Mouse (Mus musculus) embryonic facial prominence, embryonic 14.5 days (tissue): ENCODE results near the gene Spef2. TPM values are rescaled to one million over a fixed set of nuclear protein-coding genes. Genes with fewer than 3 reads are reported as not detected.

Experiments
- ATAC-seq: fragments of 200-750 bp; cut with Nextera tagmentation; 2 replicates; pipeline ENCODE4 v1.8.0; 2017; ENCODE audit warnings: low read depth, moderate number of reproducible peaks, moderate TSS enrichment
- DNase-seq: peaks from one replicate; pipeline ENCODE4 v3.0.0-alpha.2; 2015; ENCODE audit warnings: low spot score
- H3K27ac ChIP-seq: fragments of 300-500 bp; sonication (generic); replicated peaks from 2 replicates; pipeline ENCODE4 v1.5.1; 2014; ENCODE audit warnings: low read depth, mild to moderate bottlenecking, low read length, moderate library complexity
- H3K27me3 ChIP-seq: fragments of 300-500 bp; sonication (generic); replicated peaks from 2 replicates; pipeline ENCODE4 v1.6.1; 2014; ENCODE audit warnings: low read length; ENCODE audit not compliant: control insufficient read depth, insufficient read depth
- H3K36me3 ChIP-seq: fragments of 300-500 bp; sonication (generic); 2 replicates; pipeline ENCODE4 v1.6.1; 2014; ENCODE audit warnings: low read length, mixed read lengths; ENCODE audit not compliant: control insufficient read depth, insufficient read depth
- H3K4me1 ChIP-seq: fragments of 300-500 bp; sonication (generic); 2 replicates; pipeline ENCODE4 v1.6.1; 2014; ENCODE audit warnings: antibody characterized with exemption, low read length; ENCODE audit not compliant: control insufficient read depth, insufficient read depth
- H3K4me2 ChIP-seq: fragments of 300-500 bp; sonication (generic); 2 replicates; pipeline ENCODE4 v1.6.1; 2014; ENCODE audit warnings: low read depth, mild to moderate bottlenecking, low read length, moderate library complexity, mixed read lengths
- H3K4me3 ChIP-seq: fragments of 300-500 bp; sonication (generic); 2 replicates; pipeline ENCODE4 v1.5.1; 2014; ENCODE audit warnings: low read depth, mild to moderate bottlenecking, low read length
- H3K9ac ChIP-seq: fragments of 300-500 bp; sonication (generic); 2 replicates; pipeline ENCODE4 v1.6.1; 2014; ENCODE audit warnings: low read depth, mild to moderate bottlenecking, low read length, moderate library complexity, mixed read lengths
- H3K9me3 ChIP-seq: fragments of 300-500 bp; sonication (generic); 2 replicates; pipeline ENCODE4 v1.6.1; 2016; ENCODE audit warnings: low read length; ENCODE audit not compliant: control insufficient read depth
- WGBS: fragments of 180-500 bp; shearing (Covaris S2); extraction: QIAGEN DNeasy Blood & Tissue Kit; methylation state at CpG from one replicate; pipeline ENCODE4 v1.1.7; 2014; 5-methylcytosine and 5-hydroxymethylcytosine counted together
- polyA plus RNA-seq: library from polyadenylated mRNA; unstranded; fragments of >200 nt; fragmentation: Nextera tagmentation; extraction: Ambion mirVana; gene quantifications from 2 replicates; pipeline ENCODE4 v1.2.1, GENCODE M21; 2014

The Spef2 gene
- polyA plus RNA-seq, 1 experiment from 2014 or later, result 2.0 TPM

- H3K9me3 ChIP-seq, result no peaks in the 10 kb centered on the region
- no peaks in the 10 kb centered on the region for H3K4me1 ChIP-seq
- no peaks in the 10 kb centered on the region for H3K27me3 ChIP-seq
- ATAC-seq (no peak), DNase-seq (no peak)
- H3K9ac ChIP-seq, result no peak overlapping the region
- 52% methylated on average over 5 of the region's 5 CpGs for WGBS
- H3K4me3 ChIP-seq, result no peak overlapping the region
- no peak overlapping the region for H3K4me2 ChIP-seq
- no peak overlapping the region for H3K27ac ChIP-seq
- H3K36me3 ChIP-seq, result no peaks in the 10 kb centered on the region
Measured at GRCm38 (mm10) chr15:9747410-9748104, 1.1 kb downstream of the Spef2 start.

- Histone ChIP-seq H3K27me3 (no peaks in the 10 kb centered on the region), H3K4me2 (no peak overlapping the region), H3K27ac (no peak overlapping the region), H3K9me3 (no peaks in the 10 kb centered on the region), H3K36me3 (no peaks in the 10 kb centered on the region), H3K9ac (no peak overlapping the region), H3K4me3 (no peak overlapping the region), H3K4me1 (no peaks in the 10 kb centered on the region)
- WGBS, result 86% methylated on average over 3 of the region's 3 CpGs
- ATAC-seq (no peak), DNase-seq (no peak)
Measured at GRCm38 (mm10) chr15:9742172-9742571, 6.5 kb downstream of the Spef2 start.

- Histone ChIP-seq H3K27ac (no peak overlapping the region), H3K4me2 (no peak overlapping the region), H3K27me3 (no peaks in the 10 kb centered on the region), H3K4me1 (no peaks in the 10 kb centered on the region), H3K9me3 (no peaks in the 10 kb centered on the region), H3K36me3 (no peaks in the 10 kb centered on the region), H3K9ac (no peak overlapping the region), H3K4me3 (no peak overlapping the region)
- 77% methylated on average over 7 of the region's 7 CpGs for WGBS
- DNase-seq (no peak), ATAC-seq (no peak)
Measured at GRCm38 (mm10) chr15:9714574-9715458, 33.9 kb downstream of the Spef2 start.

GRCm38 (mm10) chr15:9713707-9714106 is 35.0 kb downstream of the Spef2 start:
- Histone ChIP-seq H3K4me2 (no peak overlapping the region), H3K27me3 (no peaks in the 10 kb centered on the region), H3K9ac (no peak overlapping the region), H3K27ac (no peak overlapping the region), H3K4me3 (no peak overlapping the region), H3K36me3 (no peaks in the 10 kb centered on the region), H3K9me3 (no peaks in the 10 kb centered on the region), H3K4me1 (no peaks in the 10 kb centered on the region)
- no peak for DNase-seq
- no peak for ATAC-seq
- WGBS, result 81% methylated on average over 3 of the region's 3 CpGs

- DNase-seq, result no peak
- Histone ChIP-seq H3K27ac (no peak overlapping the region), H3K9me3 (no peaks in the 10 kb centered on the region), H3K36me3 (no peaks in the 10 kb centered on the region), H3K27me3 (no peaks in the 10 kb centered on the region), H3K9ac (no peak overlapping the region), H3K4me1 (no peaks in the 10 kb centered on the region), H3K4me2 (no peak overlapping the region), H3K4me3 (no peak overlapping the region)
- no peak for ATAC-seq
- 83% methylated on average over 2 of the region's 2 CpGs for WGBS
Measured at GRCm38 (mm10) chr15:9710330-9710729, 38.3 kb downstream of the Spef2 start.

GRCm38 (mm10) chr15:9705830-9706450 is 42.7 kb downstream of the Spef2 start:
- 80% methylated on average over 2 of the region's 2 CpGs for WGBS
- H3K9me3 ChIP-seq, result no peaks in the 10 kb centered on the region
- no peak for DNase-seq
- no peak overlapping the region for H3K4me2 ChIP-seq
- no peak overlapping the region for H3K4me3 ChIP-seq
- H3K27ac ChIP-seq, result no peak overlapping the region
- H3K9ac ChIP-seq, result no peak overlapping the region
- no peaks in the 10 kb centered on the region for H3K36me3 ChIP-seq
- H3K4me1 ChIP-seq, result no peaks in the 10 kb centered on the region
- H3K27me3 ChIP-seq, result no peaks in the 10 kb centered on the region
- ATAC-seq, result no peak

GRCm38 (mm10) chr15:9701845-9702244 is 46.8 kb downstream of the Spef2 start:
- Histone ChIP-seq H3K4me1 (no peaks in the 10 kb centered on the region), H3K36me3 (no peaks in the 10 kb centered on the region), H3K9me3 (no peaks in the 10 kb centered on the region), H3K9ac (no peak overlapping the region), H3K27ac (no peak overlapping the region), H3K4me2 (no peak overlapping the region), H3K27me3 (no peaks in the 10 kb centered on the region), H3K4me3 (no peak overlapping the region)
- no peak for ATAC-seq
- DNase-seq, result no peak

- H3K4me1 ChIP-seq, result no peaks in the 10 kb centered on the region
- no peaks in the 10 kb centered on the region for H3K27me3 ChIP-seq
- H3K27ac ChIP-seq, result no peak overlapping the region
- no peak overlapping the region for H3K4me3 ChIP-seq
- DNase-seq (no peak), ATAC-seq (no peak)
- no peak overlapping the region for H3K4me2 ChIP-seq
- no peak overlapping the region for H3K9ac ChIP-seq
- H3K36me3 ChIP-seq, result no peaks in the 10 kb centered on the region
- H3K9me3 ChIP-seq, result no peaks in the 10 kb centered on the region
Measured at GRCm38 (mm10) chr15:9691721-9692120, 56.9 kb downstream of the Spef2 start.
